Mouse (Mus musculus) retina, postnatal 7 days (tissue): ENCODE results near the gene Anxa6.
A peak's percentile ranks its signal among the peaks of the same experiment; 100 is the strongest.

Experiments
- DNase-seq: peaks from one replicate; pipeline ENCODE4 v3.0.0-alpha.2; 2012; ENCODE audit warnings: low read depth, low spot score

Anxa6 gene

DNA sequence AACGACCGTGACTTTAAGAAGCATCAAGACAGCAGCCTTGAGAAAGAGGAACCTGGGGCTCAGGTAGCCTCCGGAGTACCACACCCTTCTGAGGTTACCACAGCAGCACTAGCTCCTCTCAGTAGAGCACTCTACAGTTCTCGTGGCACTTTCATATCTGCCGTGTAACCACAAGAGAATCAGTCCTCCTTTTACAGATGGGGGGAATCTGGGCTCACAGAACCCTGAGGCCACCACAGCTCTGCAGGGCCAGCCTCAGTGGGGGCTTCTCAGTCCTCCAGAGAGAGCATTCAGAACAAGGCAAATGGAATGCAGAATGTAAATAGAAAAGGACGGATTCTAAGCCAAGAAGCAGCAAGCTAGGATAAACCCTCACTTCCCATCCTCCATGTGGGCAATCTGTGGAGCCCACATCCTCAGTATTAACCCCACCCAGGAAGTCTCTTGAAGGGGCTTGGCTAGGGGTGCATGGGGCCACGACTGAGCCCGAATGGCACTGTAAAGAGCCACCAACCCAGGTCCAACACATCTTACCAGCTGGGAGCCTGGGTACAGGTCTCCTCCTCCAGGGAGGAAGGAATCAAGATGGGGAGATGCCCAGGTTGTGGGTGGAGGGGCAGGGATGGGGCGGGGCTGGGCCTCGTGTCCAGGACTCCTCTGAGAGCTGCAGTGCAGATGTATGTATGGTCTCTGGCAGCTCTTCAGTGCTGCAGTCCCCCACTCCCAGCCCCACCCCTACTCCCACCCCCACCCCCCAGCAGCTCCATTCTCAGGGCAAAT is 1.8 kb downstream of the Anxa6 start:
- DNase-seq: no peak

DNA sequence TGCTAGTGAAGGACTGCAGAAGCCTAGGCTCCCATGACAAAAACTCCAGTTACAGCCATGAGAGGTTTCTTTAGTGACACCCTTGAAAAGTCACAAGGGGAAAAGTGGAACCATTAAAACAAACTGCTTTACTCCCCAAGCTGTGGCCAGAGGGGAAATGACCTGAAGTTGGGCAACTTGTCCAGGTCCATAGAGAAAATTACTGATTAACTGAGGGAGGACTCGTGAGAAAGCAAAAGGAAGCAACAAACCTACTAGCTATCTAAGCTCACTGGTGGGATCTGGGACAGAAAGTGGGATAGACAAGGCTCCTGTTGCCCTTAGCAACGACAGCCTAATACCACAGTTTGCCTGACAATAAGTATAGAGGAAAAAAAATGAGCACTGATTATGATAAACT is 4.7 kb downstream of the Anxa6 start:
- no peak for DNase-seq

DNA sequence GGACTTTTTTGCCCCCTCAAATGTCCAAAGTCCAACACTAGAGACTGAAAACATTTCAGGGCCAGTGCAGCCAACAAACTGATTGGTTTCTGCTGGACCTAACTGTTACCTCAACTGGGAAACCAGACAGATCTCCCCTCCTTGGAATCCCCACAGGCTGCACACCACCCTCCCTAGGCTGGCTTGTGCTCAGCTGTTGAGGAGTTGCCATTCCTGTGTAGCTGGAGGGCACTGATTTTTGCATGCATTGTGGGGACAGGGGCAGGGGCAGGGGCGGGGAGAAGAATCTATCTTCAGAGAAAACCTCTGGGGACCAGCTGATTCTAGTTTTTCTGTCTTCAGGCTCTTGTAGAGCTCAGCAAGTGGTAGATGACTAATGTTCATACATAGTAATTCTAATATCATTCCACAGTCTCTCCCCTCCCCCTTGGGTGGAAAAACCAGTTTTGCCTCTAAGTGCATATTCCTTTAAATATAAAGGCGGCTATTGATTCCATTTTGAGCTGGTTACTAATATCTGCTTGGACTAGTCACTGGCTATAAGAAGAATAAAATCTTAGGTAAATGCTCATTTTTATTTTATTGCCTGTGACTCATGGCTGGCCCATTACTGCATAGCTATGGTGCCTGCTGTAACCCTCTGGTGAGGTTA is 5.9 kb downstream of the Anxa6 start:
- no peak for DNase-seq

DNA sequence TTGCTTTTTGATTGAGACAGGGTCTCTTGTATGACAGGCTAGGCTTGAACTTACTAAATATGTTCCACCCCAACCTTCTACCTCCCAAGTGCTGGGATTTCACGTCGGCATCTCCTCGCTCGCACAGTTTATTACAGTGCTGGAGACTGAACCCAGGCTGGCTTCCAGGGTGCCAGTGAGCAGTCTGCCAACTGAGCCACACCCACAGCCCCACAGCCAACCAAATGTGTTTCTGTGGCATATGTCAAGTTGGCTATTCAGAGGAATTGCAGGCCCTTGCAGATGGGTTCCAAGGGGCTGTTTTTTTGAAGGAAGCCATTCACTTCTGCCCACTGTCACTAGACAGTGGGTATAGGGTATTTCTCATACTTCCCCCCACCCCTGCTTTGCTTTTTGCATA is 7.3 kb downstream of the Anxa6 start:
- no peak for DNase-seq

DNA sequence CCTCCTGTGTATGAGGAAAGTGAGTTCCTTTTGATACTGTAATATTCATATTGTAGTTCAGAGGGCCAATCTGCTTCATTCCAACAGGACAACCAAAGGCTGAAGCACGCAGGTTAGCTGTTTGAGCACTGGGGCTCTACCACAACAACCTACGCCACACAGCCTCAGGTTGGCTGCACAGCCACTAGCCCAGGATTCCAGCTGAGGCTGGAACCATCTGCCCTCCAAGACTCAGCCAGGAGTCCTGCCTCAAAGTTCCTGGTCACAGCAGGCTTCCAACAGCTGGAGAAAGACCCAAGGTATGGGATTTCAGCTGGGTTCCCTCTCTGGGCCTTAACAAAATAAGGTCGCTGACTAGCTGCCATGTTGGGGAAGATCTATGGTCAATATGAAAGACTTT is 9.7 kb downstream of the Anxa6 start:
- no peak for DNase-seq

DNA sequence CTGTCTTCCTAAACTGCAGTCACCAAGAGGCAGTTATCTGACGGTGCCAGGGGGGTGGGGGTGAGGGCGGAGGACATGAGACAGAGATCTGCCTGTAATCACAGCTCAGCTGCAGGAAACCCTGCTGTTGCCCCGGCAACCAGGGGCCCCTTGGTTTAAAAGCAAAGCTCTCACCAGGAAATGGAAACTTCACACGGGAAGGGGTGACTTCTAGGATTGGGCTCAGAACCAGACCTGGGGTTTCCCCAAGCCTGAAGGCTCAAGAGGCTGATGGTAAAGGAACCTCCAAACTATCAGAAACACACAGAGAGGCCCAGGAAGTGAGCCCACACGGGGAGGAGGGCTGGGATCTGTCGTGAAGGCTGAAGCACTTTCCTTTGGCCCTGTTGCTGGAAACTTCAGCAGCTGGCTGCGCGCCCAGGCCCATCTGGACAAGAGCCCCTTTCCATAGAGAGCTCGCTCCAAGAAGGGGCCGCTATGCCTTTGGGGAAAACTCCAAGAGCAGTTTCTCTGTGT is 10.1 kb downstream of the Anxa6 start:
- DNase-seq: peak; percentile 60

DNA sequence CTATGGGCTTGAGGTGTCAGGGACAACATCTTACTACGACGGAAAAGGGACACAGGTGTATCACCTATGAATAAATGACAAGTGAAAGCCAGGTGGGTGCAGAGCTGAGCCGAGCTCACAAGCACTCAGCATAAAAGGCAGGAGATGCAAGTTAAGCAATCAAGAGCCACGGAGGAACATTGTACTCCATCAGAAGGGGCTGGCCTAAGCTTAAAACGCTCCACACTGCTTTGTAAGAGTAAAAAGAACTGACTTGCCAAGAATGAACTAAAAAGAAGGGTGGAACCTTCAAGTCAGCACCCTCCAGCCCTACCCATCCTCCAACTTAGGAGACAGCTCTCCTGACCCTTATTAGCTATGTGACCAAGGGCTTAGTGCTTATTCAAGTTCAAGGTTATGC is 10.7 kb downstream of the Anxa6 start:
- DNase-seq: no peak

DNA sequence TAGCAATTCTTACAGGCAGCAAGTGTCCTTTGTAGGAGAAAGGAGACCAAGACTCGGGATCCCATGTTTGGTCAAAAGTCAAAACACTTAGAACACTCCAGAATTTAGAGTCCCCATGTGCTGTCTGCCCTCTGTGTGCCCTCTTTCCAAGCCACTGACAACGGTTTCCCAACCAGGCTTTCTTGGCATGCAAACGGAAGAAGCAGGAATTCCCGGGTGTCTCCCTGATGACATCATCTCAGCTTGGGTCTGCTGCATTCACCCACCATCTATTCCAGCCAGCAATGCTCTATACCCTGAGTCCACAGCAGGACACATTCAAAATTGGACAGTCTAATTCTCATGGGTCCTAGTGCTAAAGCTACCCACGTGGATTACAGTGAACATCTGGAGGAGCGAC is 11.4 kb downstream of the Anxa6 start:
- DNase-seq: no peak

DNA sequence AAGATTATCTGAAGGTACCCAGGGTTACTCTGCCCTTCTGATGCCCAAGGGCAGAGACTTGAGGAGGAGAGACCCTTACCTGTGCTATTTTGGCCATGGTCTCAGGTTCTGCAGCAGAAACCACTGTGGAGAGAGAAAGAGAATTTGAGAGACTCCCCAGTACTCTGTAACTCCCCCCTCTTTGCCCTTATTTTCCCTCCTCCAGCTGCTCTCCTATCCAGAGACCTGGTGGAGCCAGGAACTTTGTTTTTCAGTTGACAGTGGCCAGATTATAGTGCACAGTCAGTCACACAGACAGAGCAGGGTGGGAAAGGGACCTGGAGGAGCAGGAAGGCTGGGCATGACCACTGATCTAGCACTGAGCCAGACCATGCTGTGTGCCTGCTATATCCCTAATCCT is 11.8 kb downstream of the Anxa6 start:
- no peak for DNase-seq

DNA sequence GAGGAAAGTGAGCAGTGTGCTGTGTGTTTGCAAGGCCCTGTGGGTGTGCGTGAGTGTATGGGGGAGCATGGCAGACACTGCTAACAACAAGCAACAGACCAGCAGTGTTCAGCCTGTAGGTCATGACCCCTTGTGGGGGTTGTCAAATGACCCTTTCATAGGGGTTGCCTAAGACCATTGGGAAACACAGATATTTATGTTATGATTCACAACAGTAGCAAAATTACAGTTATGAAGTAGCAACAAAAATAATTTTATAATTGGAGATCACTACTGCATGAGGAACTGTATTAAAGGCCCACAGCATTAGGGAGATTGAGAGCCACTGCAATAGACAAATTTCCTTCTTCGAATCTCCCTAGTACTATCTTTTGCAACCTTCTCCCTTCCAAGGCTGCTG is 13.5 kb downstream of the Anxa6 start:
- DNase-seq: no peak

DNA sequence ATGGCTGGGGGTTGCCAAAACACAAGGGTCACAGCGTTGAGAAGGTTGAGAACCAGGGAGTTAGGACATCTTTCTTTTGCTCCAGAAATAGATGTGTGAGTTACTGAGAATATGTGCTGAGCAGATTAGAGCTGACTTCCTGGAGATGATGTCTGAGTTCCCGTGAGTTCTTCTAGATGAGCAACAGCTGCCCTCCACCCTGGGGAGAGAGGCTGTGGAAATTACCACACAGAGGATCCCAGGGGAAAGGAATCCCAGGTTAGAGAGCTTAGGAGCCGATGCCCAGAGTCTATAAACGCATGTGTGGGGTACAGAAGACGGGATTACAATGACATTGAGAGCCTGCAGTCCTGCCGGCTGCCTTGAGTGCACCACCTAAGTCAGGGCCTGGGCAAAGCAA is 15.2 kb downstream of the Anxa6 start:
- no peak for DNase-seq

DNA sequence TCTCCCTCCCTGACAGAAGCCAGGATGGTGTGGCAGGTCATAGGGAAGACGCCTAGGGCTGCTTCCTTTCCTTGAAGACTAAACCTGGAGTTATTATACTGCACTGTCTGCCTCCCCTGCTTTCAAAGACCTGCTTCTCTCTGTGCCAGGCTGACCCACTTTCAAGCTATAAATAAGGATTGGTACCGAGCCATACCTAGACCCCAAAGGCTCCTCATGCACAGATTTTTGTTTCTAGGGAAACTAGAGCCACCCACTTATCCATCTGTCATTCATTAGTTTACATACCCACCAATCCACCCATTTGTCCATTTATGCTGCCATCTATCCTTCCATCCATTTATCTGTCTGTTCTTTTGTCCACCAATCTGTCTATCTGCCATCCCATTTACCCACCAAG is 16.0 kb downstream of the Anxa6 start:
- no peak for DNase-seq

DNA sequence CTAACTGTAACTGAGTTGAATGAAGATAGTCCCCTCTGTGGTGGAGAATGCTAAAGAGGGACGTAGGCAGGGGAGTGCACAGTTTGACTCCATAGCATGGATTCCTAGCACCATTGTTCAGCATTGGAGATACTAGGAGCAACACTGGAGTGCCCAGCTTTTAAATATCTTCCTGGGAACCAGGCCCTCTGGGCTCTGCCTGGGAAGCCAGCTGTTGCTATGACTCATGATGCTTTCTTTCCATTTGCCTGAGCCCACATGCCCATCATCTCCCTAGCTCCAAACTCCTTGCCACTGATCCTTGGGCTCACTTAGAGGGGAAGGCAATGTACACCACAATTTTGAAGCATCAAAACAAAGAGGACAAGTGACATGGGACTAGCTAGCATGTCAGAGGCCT is 16.5 kb downstream of the Anxa6 start:
- no peak for DNase-seq

DNA sequence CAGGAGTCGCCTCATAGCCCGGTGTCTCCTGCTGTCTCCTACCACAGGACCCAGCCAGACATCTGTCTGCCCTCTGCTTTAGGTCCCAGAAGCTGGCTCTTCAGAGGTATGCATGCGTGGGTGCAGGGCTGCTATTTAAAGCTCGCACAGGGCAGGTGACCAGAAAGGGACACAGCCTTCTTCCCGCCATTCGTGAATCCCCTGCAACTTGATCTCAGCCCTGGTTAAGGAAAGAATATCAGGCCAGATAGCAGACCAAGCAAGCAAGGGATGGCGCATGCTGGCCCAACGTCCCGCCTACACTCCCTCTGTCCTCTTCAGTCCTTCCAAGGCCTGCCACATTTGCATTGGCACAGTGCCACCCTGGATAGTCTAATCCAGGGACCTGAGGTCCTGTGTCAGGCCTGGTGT is 17.4 kb downstream of the Anxa6 start:
- no peak for DNase-seq

DNA sequence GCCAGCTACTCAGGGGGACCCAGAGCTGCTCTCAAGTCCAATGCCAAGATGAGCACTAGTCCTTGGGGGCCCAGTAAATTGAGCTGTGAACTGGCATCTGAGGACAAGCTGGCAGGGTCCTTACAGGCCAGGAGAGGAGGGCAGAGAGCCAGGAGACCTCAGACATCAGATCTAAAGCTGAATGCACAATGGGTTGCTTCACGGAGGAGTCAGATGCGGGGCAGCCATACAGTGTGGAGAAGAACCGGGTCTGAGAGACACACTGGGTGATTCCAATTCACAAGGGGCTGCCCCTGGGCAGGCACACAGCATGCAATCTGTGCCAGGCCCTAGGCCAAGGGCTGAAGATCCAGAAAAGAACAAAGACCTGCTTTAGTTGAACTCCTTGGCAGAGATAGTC is 18.0 kb downstream of the Anxa6 start:
- no peak for DNase-seq

DNA sequence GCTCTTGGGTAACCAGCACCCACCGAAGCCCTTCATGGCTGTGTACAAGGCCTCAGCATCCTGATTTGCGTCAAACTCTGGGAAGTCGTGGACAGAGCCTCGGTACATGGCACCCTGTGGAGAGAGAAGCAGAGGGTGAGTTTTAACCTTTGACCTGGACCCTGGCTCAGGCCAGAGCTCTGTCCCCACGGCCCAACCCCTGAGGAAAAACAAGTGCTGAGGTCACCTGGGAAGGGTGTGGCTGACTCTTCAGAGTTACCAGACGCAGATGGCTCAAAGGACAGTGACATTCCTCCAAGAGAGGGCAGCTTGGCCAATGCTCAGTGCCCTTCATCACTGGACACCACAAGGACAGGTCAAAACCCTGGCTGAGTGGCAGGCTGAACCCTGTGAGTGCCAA is 19.4 kb downstream of the Anxa6 start:
- no peak for DNase-seq

DNA sequence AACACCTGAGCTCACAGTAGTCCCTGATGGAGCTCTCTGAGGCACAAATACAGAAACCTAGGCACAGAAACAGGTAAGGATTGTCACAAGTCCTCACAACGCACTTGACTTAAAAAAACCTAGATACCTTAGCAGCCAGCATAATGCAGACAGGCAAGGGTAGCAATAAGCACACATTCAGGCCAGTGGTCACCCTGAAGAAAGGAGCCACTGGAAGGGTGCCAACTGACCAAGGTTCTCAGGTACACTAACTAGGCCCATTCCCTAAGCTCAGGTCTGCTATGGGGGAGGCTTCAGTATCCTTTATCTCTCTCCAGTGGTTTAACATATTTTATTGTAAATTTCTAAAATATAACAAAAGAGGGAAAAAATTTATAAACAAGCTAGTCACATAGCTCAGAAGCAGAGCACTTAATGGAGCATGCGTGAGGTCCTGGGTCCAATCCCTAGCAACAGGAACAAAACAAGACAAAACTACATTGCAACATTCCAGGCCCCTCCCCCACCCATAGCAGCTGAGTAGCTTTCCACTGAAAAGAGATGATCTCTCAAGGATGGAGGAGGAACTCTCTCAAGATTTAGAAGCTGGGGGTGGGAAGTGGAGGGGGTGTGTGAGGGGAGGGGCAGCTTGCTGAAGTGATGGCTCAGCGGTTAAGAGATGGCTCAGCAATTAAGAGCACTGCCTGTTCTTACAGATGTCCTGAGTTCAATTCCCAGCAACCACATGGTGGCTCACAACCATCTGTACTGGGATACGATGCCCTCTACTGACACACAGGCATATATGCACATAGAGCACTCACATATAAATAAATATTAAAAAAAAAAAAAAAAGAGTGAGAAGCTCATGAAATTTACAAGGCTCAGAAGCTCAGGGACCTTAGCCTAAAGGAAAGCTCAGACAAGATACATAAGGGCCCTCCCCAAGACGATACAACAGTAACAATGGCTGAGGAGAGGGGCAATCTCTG is 20.4 kb downstream of the Anxa6 start:
- no peak for DNase-seq

DNA sequence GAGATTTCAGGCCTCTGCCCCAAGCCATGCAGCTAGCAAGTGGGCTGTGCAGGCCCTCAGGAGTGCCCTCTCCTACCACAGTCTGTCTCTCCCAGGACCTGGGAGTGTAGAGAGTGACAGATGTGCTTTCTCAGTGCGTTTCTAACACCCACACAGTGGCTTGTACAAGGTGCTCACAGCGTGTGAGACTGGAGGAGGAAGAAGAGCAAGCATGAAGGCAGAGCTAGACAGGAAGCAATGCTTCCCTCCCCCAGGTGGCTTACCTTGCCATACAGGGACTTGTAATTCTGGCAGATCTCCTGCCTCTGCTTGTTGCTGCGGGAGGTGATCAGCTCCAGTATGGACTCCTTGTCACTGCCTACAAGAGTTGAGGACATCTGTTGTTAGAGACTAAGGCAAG is 21.8 kb downstream of the Anxa6 start:
- DNase-seq: no peak

DNA sequence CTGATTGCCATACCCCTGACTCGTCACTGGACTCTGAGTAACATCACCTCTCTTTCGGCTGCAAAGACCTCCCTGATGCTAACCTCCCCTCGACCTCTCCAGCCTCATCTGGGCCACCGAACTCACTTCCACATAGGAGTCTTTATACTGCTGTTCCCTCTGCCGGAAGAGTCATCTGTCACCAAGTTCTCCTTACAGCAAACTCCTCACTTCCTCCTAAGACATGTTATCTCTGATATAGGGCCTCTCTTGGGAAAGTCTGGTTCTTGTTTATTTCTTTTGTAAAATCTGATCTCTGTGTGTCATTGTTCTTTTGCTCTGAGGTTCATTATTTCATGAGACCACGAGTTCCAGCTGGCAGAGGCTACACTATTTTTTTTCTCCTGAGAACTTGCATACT is 25.0 kb downstream of the Anxa6 start:
- no peak for DNase-seq

DNA sequence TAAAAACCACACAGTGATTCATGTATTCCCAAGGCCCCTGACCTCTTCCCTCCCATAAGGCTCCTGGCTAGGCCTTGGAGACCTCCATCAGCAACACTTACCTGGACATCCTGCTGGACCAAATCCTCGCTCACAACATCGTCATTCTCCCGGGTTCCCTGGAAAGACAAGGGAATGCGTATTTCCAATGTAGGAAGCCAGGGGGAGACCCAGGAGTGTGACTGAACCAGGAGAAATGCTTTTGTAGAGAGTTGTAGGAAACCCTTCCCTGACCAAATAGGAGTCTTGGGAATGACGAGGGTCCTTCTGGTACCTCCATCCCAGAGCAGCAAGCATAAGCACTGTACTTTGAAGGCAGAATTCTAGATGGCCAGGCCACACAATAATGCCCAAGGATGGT is 27.6 kb downstream of the Anxa6 start:
- no peak for DNase-seq

DNA sequence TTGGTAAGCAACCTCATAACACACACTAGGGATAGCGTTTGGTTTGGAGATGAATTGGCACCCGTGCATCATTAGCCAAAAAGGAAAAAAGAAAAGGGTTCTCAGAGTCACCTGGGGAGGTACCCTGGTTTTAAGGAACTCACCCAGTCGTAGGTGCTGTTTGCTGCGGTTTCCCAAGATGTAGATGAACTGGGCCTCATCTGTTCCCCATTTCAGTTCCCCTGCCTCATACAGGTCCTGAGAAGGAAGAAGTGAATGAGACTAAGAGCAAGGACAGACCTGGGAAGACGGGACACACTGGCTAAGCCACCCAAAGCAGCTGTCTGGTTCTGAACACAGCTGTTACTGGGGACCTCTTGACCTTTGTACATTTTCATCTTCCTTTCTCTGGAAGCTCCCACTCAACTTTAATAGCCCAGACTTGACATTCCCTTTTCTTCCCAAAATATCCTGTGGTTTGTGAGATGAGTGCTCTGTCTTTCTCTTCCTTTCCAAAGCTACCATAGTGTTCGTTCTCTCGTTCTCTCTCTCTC is 28.2 kb downstream of the Anxa6 start:
- no peak for DNase-seq

DNA sequence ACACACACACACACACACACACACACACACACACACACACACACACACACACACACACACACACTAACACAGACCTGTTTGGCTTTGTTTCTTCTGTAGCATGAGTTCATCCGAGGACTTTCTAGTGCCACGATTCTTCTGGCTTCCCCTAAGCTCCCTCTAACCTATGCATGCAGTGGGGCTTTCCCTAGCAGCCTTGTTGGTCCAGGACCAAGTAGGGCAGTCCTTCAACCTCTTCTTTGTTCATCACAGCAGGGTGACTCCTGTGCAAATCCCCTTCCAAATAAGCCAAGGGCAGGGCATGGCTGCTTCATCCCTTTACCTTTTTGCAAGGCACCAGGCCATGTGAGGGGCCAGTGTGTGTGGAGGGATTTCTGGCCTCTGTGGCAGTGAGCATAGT is 34.5 kb downstream of the Anxa6 start:
- no peak for DNase-seq
